Mouse (Mus musculus) lung, embryonic 14.5 days (tissue): ENCODE results near the gene Zfp174. TPM values are rescaled to one million over a fixed set of nuclear protein-coding genes. Genes with fewer than 3 reads are reported as not detected.

ENCODE experiments used
- ATAC-seq: fragments of 200-750 bp; cut with Nextera tagmentation; 2 replicates; pipeline ENCODE4 v1.8.0; 2017; ENCODE audit warnings: mild to moderate bottlenecking, moderate TSS enrichment, moderate library complexity; ENCODE audit not compliant: insufficient read depth
- DNase-seq: peaks from one replicate; pipeline ENCODE4 v3.0.0-alpha.2; 2015
- H3K27ac ChIP-seq: fragments of 300-500 bp; sonication (generic); 2 replicates; pipeline ENCODE4 v1.5.1; 2014; ENCODE audit warnings: low read depth, mild to moderate bottlenecking, moderate library complexity
- H3K27me3 ChIP-seq: fragments of 300-500 bp; sonication (generic); 2 replicates; pipeline ENCODE4 v1.6.1; 2014; ENCODE audit warnings: low read length, control low read depth; ENCODE audit not compliant: insufficient read depth
- H3K36me3 ChIP-seq: fragments of 300-500 bp; sonication (generic); 2 replicates; pipeline ENCODE4 v1.6.1; 2014; ENCODE audit warnings: control low read depth; ENCODE audit not compliant: insufficient read depth
- H3K4me1 ChIP-seq: fragments of 300-500 bp; sonication (generic); 2 replicates; pipeline ENCODE4 v1.6.1; 2014; ENCODE audit warnings: antibody characterized with exemption, control low read depth; ENCODE audit not compliant: insufficient read depth
- H3K4me2 ChIP-seq: fragments of 300-500 bp; sonication (generic); 2 replicates; pipeline ENCODE4 v1.6.1; 2014; ENCODE audit warnings: mild to moderate bottlenecking
- H3K4me3 ChIP-seq: fragments of 300-500 bp; sonication (generic); 2 replicates; pipeline ENCODE4 v1.5.1; 2014; ENCODE audit warnings: low read depth, low read length
- H3K9ac ChIP-seq: fragments of 300-500 bp; sonication (generic); 2 replicates; pipeline ENCODE4 v1.6.1; 2014
- H3K9me3 ChIP-seq: fragments of 300-500 bp; sonication (generic); 2 replicates; pipeline ENCODE4 v1.6.1; 2016; ENCODE audit warnings: low read depth, low read length, control low read depth
- CTCF ChIP-seq: IDR thresholded peaks from 2 replicates; pipeline ENCODE4 v1.5.1; 2016; ENCODE audit warnings: antibody characterized with exemption, low read depth
- WGBS: fragments of 180-500 bp; shearing (Covaris S2); extraction: QIAGEN DNeasy Blood & Tissue Kit; methylation state at CpG from one replicate; pipeline ENCODE4 v1.1.7; 2014; 5-methylcytosine and 5-hydroxymethylcytosine counted together
- polyA plus RNA-seq: library from polyadenylated mRNA; unstranded; fragments of >200 nt; fragmentation: Nextera tagmentation; extraction: Ambion mirVana; gene quantifications from 2 replicates; pipeline ENCODE4 v1.2.1, GENCODE M21; 2014

Zfp174 gene
- polyA plus RNA-seq, 1 experiment from 2014 or later, result 1.2 TPM

DNA sequence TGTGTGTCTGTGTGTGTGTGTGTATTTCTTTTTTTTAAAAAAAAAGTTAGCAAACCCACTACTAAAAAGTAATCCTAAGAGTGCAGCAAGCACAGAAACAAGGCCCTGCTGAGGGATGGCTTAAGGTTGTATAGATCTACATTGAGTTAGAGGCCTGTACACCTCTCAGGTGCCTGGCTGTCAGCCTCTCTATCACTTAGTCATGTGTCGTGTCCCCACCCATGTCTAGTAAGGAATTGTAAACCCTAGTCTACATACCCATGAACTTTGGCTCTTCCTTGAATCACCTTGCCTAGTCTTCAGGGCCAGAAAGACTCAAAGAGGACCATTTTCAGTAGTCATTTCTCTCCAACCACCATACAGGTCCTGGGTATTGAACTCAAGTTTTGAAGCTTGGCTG lies 49.5 kb downstream of the Zfp174 start:
- TF ChIP-seq CTCF, result no peak
- no peak overlapping the region for H3K9ac ChIP-seq
- H3K27me3 ChIP-seq, result no peaks in the 10 kb centered on the region
- no peak for ATAC-seq
- H3K36me3 ChIP-seq, result peaks cover 52% of the 10 kb centered on the region
- no peak overlapping the region for H3K4me2 ChIP-seq
- no peak overlapping the region for H3K4me3 ChIP-seq
- WGBS, result 88% methylated on average over 1 of the region's 1 CpGs
- H3K27ac ChIP-seq, result no peak overlapping the region
- H3K9me3 ChIP-seq, result no peaks in the 10 kb centered on the region
- no peak for DNase-seq
- H3K4me1 ChIP-seq, result no peaks in the 10 kb centered on the region

DNA sequence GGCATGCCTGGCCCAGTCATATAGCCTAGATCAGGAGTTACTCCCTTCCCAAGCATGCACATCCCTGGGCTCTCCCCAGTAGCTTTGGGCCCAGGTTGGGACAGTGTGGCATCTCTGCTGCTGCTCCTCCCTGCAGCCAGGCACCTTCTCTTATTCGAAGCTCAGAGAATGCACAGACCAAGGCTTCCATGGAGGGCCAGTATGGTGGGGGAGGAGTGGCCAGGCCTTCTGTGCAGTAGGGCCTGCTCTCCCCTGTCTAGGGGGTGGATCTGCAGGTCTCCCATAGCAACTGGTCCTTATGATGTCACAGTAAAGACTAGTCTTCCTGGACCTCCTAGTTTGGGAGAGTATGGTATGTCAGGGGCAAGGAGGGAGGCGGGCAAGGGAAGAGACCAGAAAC lies 60.4 kb downstream of the Zfp174 start:
- no peaks in the 10 kb centered on the region for H3K27me3 ChIP-seq
- ATAC-seq (no peak), DNase-seq (no peak)
- no peak overlapping the region for H3K4me3 ChIP-seq
- H3K4me1 ChIP-seq, result no peaks in the 10 kb centered on the region
- TF ChIP-seq CTCF, result no peak
- no peaks in the 10 kb centered on the region for H3K9me3 ChIP-seq
- no peak overlapping the region; the same call in 1 of the 2 replicates for H3K4me2 ChIP-seq
- H3K27ac ChIP-seq, result no peak overlapping the region
- 70% methylated on average over 2 of the region's 2 CpGs for WGBS
- H3K9ac ChIP-seq, result no peak overlapping the region
- H3K36me3 ChIP-seq, result peaks cover 35% of the 10 kb centered on the region

Other genes with a start within 250 kb of the Zfp174 start
- not detected in 2 replicates for gene Mefv, start 129.2 kb upstream of the Zfp174 start, polyA plus RNA-seq
- gene Zfp263, start 103.2 kb upstream of the Zfp174 start, polyA plus RNA-seq, result 27.1 and 30.6 TPM in 2 replicates
- gene Olfr15, start 16.4 kb upstream of the Zfp174 start, polyA plus RNA-seq, result not detected in 2 replicates
- gene Naa60, start 25.1 kb downstream of the Zfp174 start, polyA plus RNA-seq, result 59.0 and 59.1 TPM in 2 replicates
- 6.2 and 6.5 TPM in 2 replicates for gene Zfp597, start 37.3 kb downstream of the Zfp174 start, polyA plus RNA-seq
- 2.3 and 2.4 TPM in 2 replicates for gene Gm20695, start 37.4 kb downstream of the Zfp174 start, polyA plus RNA-seq
- gene 1700037C18Rik, start 61.4 kb downstream of the Zfp174 start, polyA plus RNA-seq, result 5.8 and 7.2 TPM in 2 replicates
- 21.1 and 23.1 TPM in 2 replicates for gene Cluap1, start 61.5 kb downstream of the Zfp174 start, polyA plus RNA-seq
- gene Nlrc3, start 129.4 kb downstream of the Zfp174 start, polyA plus RNA-seq, result 1.6 and 2.0 TPM in 2 replicates
- 27.0 and 27.8 TPM in 2 replicates for gene Slx4, start 156.5 kb downstream of the Zfp174 start, polyA plus RNA-seq
- 4.4 and 4.9 TPM in 2 replicates for gene Dnase1, start 189.7 kb downstream of the Zfp174 start, polyA plus RNA-seq
- gene Trap1, start 230.6 kb downstream of the Zfp174 start, polyA plus RNA-seq, result 94.1 and 97.2 TPM in 2 replicates